Mouse (Mus musculus): ENCODE data around the gene Vsig2.

Vsig2 gene

DNA sequence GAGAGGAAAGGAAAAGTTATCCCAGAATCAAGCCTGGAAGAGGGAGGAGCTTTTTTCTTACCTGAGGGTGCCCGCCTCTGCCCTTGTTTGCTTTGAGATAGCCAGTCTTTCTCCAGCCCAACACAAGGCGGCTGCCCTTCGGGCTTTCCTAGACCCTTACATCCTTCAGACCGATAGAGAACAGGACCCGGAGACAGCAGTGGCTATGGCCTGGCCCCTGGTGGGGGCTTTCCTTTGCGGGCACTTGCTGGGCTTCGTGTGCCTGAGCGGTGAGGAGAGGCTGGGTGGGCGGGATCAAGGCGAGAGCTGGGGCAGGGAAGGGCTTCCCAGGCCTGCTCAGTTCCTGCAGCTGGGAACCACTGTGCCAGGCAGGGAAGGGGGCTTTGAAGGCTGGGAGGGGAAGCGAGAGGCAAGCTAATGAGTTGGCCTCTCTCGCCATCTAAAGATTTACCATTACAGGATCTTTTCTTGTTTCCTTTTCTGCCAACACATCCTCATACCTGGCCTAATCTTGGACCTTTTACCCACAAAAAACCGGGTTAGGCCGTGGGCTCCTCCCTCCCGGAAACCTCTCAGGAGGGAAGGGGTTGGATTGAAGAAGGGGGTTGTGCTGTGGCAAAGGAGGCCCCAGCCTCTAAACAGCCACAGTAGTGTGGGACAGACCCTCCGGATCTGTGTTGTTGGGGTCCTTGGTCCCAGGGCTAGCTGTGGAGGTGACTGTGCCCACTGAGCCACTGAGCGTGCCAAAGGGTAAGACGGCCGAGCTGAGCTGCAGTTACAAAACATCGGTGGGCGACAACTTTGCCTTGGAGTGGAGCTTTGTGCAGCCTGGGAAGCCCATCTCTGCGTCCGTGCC lies at the start of gene Vsig2:
Gene Vsig2 (plus strand): TSS at position 86 of the 856 bp plus-strand sequence.
- no peak for DNase-seq (ENCODE audit: low spot score)

DNA sequence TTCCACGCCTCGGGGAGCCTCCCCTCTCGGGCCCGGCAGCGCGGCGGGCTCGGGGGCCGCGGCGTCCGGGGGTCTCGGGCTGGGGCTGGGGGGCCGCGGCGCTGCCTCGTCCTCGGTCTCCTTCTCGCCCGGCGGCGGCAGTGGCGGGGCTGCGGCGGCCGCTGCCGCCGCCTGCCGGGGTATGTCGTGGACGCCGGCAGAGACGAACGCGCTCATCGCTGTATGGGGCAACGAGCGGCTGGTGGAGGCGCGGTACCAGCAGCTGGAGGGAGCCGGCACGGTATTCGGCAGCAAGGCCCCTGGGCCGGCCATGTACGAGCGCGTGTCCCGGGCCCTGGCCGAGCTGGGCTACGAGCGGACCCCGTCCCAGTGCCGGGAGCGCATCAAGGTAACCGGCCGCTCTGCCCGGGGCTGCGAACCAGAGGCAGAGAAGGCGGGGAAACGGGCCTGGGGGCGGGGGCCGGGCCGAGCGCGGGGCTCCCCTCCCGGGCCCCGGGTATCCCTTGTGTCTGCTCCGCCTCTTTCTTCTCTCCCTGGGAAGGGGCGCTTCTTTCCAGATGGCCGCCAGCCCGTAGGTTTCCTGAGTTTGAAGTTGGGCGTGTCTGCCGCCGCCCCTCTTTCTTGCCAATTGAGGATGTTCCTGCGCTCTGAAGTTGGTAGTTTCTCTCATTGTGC lies 49.5 kb upstream of the Vsig2 start:
- peak; percentile 64 for DNase-seq (ENCODE audit: low spot score)

DNA sequence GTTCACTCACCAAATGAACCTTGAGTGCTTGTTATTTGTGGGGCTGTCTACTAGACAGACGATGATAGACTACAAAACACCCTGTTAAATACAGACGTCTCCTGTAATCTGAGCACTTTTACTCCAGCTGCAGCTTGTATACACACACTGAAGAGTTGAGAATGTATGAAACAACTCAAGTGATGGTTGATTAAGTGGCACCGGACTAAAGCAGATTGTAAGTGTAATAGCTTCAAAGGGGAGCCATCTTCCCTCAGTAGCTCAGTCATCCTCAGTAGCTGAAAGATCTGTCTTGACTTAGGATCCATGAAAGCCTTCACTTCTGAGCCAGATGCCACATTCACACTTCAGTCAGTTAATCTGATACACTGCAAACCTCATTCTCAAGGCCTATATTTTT lies 43.3 kb upstream of the Vsig2 start:
- no peak for DNase-seq (ENCODE audit: low spot score)

DNA sequence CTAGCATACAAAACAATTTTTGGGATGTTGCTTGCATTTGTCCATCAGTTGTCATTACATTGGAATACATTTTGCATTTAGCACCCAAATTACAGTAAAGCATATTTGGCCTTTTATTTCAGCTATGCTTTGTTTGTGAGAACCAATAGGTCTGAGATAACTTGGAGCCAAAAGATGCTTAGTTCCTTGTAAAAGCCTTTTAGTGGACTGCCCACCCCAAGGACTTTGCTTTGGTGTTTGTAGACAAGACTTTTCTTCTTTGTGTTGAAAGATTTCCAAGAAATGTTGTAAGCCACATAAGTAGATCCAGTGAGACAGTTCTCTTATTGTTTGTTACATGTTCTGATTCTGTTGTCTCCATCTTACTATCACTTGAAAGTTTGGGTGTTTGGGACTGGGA lies 42.7 kb upstream of the Vsig2 start:
- no peak for DNase-seq (ENCODE audit: low spot score)

DNA sequence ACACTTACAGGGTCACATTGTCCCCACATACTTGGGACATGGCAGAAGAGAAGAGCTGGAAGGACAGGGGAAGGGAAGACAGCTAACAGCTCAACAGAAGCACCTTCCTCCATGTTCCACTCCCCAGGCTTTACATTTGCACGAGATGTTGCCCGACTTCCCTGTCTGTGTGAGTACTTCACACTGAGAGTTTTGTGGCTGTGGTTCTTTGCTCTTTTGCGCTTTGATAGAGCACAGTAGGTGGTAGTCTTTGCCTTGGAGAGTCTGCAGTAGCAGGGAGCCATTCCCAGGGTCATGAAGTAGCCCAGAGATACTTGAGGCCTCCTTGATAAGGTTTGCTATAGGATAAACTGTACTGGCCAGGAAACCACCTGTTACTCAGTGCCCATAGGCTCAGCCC lies 38.9 kb upstream of the Vsig2 start:
- DNase-seq (ENCODE audit: low spot score), result no peak

DNA sequence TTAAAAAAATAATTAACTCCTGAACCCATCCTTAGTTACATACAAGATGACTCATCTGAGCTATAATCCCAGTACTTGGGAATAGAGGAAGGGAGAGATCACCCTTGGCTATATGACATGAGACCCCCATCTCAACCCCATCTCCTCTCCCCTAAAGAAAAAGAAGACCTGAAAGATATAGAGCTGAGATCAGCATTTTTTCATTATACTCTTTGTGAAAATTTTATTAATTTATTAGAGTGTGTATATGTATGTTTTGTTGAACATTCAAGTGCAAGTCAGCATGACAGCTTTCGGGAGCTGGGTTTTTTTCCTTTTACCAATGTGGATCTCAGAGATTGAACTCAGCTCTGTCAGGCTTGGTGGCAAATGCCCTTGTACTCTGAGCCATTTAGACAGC lies 37.9 kb upstream of the Vsig2 start:
- no peak for DNase-seq (ENCODE audit: low spot score)

DNA sequence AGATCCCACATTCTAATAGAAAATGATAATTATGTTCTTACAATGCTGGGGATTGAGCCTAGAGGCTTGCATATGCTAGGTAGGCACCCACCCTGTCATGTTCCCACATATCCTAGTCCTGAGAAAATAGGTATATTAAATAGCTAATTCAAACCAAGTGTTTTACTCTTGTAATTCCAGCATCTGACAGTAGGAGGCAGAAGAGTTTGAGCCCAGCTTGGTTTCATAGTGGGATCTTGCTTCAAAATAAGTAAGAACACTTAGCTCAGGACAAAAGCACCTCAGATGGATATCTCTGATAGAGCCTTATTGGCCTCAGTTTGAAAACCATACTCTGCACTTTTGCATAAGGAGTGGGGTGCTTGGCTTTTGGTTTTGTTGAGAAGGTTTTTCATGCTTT lies 34.7 kb upstream of the Vsig2 start:
- no peak for DNase-seq (ENCODE audit: low spot score)

DNA sequence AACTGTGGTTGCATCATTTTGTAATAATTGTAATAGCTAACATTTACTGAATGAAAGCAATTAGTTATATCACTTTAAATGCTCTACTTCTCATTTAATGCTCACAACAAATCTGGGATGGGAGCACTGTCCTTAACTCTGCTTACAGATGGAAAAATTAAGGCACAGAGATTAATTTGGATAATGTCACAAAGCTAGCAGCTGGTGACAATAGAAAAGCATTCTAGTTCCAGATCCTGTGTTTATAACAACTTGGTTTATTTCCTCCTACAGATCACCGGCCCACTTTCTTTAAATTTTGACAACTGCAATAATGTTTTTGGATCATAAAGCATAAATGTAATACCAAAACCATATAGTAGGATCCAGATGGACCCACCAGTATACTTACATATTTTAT lies 33.0 kb upstream of the Vsig2 start:
- DNase-seq (ENCODE audit: low spot score), result no peak

DNA sequence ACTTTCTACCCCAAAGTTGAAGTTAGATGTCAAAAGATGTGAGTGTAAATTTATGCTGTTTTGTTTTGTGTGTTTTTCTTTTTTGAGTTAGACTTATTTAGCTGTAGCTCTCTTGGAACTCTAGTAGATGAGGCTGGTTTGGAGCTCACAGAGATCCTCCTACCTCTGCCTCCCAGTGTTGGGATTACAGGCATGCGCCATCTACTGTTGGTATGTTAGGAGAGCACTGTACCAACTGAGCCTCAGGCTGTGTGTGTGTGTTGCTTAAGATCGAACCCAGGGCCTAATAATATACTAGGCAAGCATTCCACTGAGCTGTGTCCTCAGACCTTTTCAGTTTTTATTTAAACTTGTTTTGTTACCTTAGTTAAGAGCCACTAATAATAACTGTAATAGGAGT lies 27.0 kb upstream of the Vsig2 start:
- DNase-seq (ENCODE audit: low spot score), result no peak

DNA sequence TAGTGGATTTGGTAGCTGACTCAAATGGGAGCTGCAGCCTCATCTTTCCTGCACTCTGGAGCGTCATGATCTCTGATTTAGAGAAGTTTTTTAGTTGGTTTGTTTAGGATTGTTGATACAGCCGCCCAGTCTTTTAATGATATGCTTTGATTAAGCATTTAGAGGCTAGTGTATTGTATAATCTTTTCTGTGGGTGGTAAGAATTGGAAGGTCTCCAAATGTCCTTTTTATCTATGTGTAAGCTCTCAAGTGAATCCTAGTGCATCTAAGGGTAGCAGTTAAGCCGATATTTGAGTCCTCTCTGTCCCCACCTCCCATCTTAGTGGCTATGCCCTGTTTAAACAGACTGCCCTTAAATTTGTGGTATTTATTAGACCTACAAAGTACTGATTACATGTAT lies 24.6 kb upstream of the Vsig2 start:
- DNase-seq (ENCODE audit: low spot score), result no peak

DNA sequence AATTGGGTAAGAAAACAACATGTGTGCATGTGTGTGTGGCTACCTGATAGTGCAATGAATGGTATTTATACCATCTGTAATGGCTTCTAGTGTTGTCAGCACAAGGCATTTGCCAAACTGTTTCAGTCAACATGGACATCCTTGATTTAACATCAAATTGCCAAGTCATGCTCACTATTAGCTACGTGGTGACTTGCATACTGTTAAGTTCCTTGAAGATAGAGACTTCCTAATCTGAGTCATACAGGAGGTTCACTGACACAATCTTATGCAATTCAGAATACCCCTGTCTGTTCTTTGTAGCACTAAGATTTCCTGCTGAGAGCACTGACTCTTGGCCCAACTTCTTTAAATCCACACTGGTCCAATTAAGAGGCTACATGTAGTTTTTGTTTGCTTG lies 21.6 kb upstream of the Vsig2 start:
- DNase-seq (ENCODE audit: low spot score), result peak; percentile 7

DNA sequence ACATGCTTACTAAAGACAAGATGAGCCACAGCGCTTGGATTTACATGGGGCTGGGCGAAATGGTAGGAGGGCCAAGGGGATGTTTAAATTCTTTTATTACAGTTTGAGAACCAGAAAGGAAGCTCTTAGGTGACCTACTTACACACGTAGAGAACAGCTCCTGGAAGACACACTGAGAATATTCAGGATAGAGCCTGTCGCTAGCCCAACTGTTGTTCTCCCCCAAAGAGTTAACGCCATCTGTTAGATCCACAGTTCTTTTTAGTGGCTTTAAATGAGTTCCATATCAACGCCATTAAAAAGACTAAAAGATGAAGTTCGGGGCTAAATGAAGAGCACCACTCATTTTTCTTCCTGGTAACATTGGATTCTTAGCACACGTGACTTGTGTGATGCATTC lies 20.1 kb upstream of the Vsig2 start:
- DNase-seq (ENCODE audit: low spot score), result no peak

DNA sequence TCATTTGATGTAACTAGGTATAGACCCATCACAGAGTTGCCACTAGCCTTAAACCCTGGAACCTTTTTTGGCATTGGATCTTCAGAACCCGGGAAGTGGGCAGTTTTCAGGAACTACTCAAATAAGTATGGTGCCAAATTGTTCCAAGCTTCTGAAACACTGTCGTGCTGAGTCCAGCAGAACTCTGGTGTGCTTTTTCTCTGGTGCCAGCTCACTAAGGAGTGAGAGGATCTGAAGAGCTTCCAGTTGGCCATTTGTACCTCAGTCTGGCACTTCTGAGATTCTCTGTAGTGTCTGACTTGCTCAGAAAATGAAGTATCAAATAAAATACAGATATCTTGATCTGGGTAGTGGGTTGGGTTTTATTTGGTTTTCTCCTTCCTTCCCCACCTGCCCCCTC lies 19.1 kb upstream of the Vsig2 start:
- no peak for DNase-seq (ENCODE audit: low spot score)

DNA sequence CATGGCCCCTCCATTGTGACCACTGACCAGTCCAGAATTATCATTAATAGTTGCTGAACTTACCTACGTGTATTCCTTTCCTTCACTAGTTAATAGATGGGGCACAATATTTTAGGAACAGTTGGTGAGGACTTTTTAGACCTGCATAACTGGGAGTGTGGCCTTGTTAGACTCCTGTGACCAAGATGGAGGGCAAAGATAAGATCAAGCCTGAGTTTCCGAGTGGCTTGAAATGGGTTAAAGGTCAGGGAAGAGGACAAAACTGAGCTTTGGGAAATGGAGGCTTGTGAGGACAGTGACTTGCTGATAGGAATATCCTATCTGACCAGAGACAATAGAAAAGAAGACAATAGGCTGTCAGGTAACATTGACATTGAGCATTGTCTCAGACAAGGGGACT lies 13.6 kb upstream of the Vsig2 start:
- no peak for DNase-seq (ENCODE audit: low spot score)

DNA sequence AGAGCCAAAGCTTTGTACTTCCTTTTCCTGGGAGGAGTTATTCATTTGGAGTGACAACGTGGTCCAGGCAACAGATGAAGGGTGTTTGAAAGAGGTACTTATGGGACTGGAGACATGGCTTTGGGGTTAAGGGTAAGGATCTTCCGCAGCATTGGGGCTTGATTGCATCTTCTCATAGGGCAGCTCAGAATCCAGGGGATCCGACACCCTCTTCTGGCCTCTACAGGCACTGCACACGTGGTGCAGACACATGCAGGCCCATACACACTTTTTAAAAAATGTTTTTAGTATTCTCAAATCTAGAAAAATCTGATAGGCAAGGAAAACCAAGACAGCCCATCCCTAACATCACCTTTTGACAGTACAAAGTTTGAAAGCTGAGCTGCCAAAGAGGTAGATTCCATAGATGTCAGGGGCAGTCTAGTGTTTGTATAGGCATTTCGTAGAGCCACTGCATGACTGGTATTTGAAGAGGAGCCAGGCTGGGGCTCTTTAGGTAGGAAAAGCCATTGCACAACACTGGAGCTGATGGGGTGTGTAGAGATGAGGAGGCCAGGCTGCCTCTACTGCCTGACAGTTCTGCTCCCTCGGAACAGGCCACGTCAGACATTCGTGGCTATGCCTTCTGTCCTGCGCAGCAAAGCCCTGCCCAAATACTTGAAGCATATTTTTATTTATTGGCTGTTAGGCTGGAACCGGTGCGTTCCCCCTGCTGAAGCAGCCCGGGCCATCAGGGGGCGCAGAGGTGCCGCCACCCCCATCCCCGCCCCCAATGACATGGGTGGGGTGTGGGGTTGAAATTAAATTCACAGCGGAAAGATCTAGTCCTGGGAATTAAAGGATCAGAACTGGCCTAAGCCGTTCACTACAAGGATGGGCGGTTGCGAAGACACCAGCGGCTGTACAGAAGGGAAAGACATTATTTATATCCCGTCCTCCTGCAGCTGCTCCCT lies 12.3 kb upstream of the Vsig2 start:
- no peak for DNase-seq (ENCODE audit: low spot score)

DNA sequence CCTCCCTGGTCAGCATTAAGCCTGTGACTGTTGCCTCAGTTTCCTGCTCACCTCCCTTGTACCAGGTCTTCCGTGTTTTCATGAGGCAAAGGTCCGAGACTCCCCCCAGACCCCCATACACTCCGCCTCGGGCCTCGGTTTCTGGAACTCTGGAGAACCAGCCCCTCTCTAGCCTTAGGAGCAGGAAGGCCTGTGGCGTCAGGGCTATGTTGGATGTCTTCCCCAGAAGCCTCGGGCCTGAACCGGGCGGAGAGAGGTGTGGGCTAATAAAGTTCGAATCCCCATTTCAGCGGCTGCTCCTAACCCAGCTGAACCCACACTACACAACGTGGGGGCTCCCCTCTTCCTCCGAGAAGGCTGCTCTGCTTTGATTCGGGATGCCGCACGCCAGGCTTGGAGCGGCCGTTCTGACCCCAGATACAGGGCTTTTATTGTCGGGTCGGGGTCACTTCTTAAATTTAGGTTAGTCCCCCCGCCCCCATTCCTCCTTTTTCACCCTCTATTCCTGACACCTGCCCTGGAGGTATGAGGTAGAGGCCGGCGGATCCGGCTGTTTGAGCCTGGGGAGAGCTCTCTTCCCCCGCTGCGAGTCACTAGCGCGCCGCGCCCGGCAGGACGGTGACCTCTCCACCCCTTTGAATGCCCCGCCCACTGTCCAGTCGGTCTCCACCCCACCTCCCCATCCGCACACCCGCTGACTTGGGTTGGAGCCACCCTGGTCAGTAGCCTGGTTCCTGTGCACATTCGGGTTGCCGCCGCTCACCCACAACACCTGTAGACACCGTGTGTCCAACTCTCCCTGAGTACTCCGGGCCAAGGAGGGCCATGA lies 11.4 kb upstream of the Vsig2 start, which contains the start of gene Esam:
Gene Esam (plus strand): TSS at position 683 of the 829 bp plus-strand sequence.
- no peak for DNase-seq (ENCODE audit: low spot score)

DNA sequence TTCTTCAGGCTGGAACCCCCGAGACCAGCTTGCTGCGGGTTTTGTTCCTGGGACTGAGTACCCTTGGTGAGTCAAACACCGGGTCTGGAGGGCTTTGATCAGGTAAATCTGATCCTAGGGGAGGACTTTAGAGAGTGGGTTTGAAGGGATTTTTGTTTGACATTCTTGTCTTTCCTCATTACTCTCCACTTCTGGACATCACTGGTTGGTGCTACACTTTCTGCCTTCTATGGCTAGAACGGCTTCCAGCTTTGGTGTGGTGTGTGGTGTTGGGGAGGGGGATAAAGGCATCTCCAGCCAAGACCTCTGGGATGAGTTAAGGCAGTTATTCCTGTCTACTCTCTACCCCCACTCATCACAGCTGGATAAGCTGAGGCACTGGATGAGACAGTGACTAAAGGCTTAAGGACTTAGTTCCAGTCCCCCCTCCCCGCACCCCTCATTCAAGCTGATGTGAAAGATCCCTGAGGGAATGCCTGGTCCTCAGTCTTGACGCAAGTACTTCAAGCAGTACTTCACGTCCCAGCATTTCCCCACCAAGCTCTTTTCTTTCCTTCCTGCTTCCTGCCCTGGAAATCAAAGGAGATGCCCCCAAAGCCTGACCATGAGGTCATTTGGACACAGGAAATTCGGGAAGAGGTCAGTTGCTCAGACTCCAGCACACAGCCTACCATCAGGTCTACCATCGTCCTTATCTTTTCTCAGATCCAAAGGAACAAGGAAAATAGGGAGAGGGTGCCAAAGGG lies 10.7 kb upstream of the Vsig2 start:
- no peak for DNase-seq (ENCODE audit: low spot score)

DNA sequence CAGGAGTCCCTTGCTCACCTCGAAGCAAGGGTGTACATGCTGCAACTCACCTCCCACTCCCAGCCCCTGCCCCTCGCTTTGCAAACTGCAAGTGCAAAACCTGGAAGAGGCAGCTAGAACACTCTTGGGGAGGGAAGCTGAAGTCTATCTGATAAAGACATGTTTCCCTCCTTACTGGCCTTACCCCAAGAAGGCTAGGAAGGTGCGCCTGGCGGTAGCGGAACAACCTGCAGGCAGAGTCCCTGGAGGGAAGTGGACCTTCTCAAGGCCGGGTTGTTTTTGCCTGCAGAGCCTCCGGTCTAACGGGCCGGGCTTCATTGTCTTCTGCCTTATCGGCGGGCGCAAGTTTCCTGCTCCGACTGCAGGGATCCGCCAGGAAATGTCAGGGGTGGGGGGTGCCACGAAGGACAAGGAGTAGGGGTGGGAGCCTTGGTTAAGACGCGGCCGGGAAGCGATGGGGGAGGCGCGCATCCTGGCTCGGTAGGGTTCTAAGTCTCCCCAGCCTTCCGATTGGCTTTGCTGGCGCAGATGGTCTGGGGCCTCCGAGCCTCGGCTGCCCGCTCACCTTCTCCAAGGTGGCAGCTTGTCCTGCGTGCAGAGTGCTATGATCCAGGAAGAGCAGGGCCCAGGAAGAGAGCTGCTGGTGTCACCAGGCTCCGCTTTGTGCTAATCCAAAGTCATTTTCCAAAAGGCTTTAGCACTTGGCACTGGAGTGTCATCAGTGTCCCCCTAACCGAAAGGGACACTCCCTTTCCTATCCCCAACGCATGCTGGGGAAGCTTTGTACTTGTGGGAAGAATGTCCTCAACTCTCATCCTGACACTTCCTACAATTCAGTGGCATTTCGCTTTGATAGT lies 8.8 kb upstream of the Vsig2 start:
- peak; percentile 33 for DNase-seq (ENCODE audit: low spot score)

DNA sequence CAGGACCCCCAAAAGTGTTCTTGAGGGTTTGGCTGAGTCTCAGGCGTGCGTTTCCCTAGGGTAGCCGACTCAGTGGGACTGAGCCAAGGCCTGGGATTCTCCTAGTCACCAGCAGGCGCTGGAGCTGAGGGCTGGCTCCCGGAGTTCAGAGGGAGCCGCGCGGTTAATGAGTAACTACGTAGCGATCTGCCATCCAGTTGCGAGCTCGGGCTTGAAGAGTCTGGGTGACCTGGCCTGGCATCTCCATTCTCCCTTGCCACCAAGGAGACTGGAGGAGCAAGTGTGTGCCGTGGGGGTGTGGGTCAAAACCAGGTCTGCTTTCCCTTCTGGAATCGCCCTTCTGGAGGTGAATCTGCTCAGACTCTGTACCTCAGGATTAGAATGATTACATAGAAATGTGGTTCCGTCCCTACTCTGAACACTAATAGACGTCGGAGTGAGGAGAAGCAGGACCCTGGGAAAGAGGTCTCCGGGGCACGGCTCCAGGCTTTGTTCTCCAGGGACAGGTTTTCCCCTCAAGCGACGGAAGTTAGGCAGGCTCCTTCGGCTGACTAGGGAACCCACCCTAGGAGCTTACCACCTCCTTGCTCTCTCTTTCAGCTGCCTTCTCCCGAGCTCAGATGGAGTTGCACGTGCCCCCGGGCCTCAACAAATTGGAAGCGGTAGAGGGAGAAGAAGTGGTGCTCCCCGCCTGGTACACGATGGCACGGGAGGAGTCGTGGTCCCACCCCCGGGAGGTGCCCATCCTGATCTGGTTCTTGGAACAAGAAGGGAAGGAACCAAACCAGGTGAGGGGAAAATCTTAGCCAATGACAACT lies 8.0 kb upstream of the Vsig2 start:
- DNase-seq (ENCODE audit: low spot score), result peak; percentile 71
